ENCODE assay signal across 17 mouse cellular contexts in genomic region chr4:106063851-106064382, GRCm38 (mm10).
"Had no signal": no experiment of that assay in that cellular context is flagged by ENCODE, and none has a peak within 500 bp of the region (broad histone marks: within the 10 kb centered on the region; RNA-seq: fewer than 3 reads in every experiment).

No protein-coding gene starts in this region.

- H3K4me2 ChIP-seq: kidney, embryonic 15.5 days; liver, embryonic 11.5 days; liver, embryonic 15.5 days; midbrain, embryonic 11.5 days; midbrain, embryonic 15.5 days; neural tube, embryonic 12.5 days had no signal

- H3K9me3 ChIP-seq: kidney, embryonic 15.5 days; liver, embryonic 15.5 days; megakaryocyte, embryonic 14.5 days; midbrain, embryonic 15.5 days; neural tube, embryonic 12.5 days had no signal

- H3K27ac ChIP-seq: kidney, embryonic 15.5 days; layer of hippocampus, adult 2 months; liver, embryonic 15.5 days; macrophage; midbrain, embryonic 15.5 days; neural tube, embryonic 12.5 days had no signal

- DNase-seq: kidney, adult 2 months; kidney, postnatal 36 days; left cerebral cortex, postnatal 4 days; lung, adult 2 months; retina, postnatal 1 day; right cerebral cortex, postnatal 4 days; thymus, postnatal 4 days had no signal

- H3K4me1 ChIP-seq: liver, embryonic 15.5 days; megakaryocyte, embryonic 14.5 days; midbrain, embryonic 15.5 days had no signal

- H3K27me3 ChIP-seq: liver, embryonic 15.5 days; midbrain, embryonic 15.5 days; neural tube, embryonic 12.5 days had no signal

- H3K36me3 ChIP-seq: kidney, embryonic 15.5 days; liver, embryonic 15.5 days; midbrain, embryonic 15.5 days; neural tube, embryonic 12.5 days had no signal

- H3K4me3 ChIP-seq: kidney, embryonic 15.5 days; layer of hippocampus, adult 2 months; liver, embryonic 15.5 days; megakaryocyte, embryonic 14.5 days; midbrain, embryonic 15.5 days; neural tube, embryonic 12.5 days had no signal

- H3K9ac ChIP-seq: kidney, embryonic 15.5 days; liver, embryonic 15.5 days; midbrain, embryonic 15.5 days; neural tube, embryonic 12.5 days had no signal

- ATAC-seq: intestine, embryonic 16.5 days; midbrain, embryonic 15.5 days had no signal
